Mouse (Mus musculus): ENCODE results near the gene Lmntd1. TPM values are rescaled to one million over a fixed set of nuclear protein-coding genes. Genes with fewer than 3 reads are reported as not detected.

Lmntd1 gene
- polyA plus RNA-seq, 1 experiment, result not detected

- TF ChIP-seq POLR2A (IDR thresholded peaks at IDR 0.05; ENCODE audit: insufficient read depth, low read depth, low read length), result no peak
- no peak for TF ChIP-seq CTCF (IDR thresholded peaks at IDR 0.05; ENCODE audit: insufficient read depth, low read depth, low read length)
- 97% methylated on average over 1 of the region's 1 CpGs for WGBS
- H3K27ac ChIP-seq (ENCODE audit: insufficient read depth, low read depth, low read length), result no peak overlapping the region
Observed at GRCm38 (mm10) chr6:145424156-145424555, 190.0 kb downstream of the Lmntd1 start.

GRCm38 (mm10) chr6:145423484-145423883, 190.6 kb downstream of the Lmntd1 start:
- Histone ChIP-seq H3K4me1 (ENCODE audit: control insufficient read depth, insufficient read depth, low read length) (peaks cover 5% of the 10 kb centered on the region), H3K4me3 (ENCODE audit: insufficient read depth, low read depth, low read length) (no peak overlapping the region), H3K27ac (ENCODE audit: insufficient read depth, low read depth, low read length) (no peak overlapping the region)
- TF ChIP-seq POLR2A (IDR thresholded peaks at IDR 0.05; ENCODE audit: insufficient read depth, low read depth, low read length) (no peak), CTCF (IDR thresholded peaks at IDR 0.05; ENCODE audit: insufficient read depth, low read depth, low read length) (no peak)
- WGBS, result 68% methylated on average over 12 of the region's 12 CpGs

More at GRCm38 (mm10) chr6:145424156-145424555, 190.0 kb downstream of the Lmntd1 start:
- Histone ChIP-seq H3K4me1 (ENCODE audit: control insufficient read depth, insufficient read depth, low read length) (peaks cover 5% of the 10 kb centered on the region), H3K4me3 (ENCODE audit: insufficient read depth, low read depth, low read length) (no peak overlapping the region)

- Histone ChIP-seq H3K4me3 (ENCODE audit: insufficient read depth, low read depth, low read length) (no peak overlapping the region), H3K27ac (ENCODE audit: insufficient read depth, low read depth, low read length) (no peak overlapping the region), H3K4me1 (ENCODE audit: control insufficient read depth, insufficient read depth, low read length) (peaks cover 5% of the 10 kb centered on the region)
- TF ChIP-seq CTCF (IDR thresholded peaks at IDR 0.05; ENCODE audit: insufficient read depth, low read depth, low read length), result no peak
- no peak for TF ChIP-seq POLR2A (IDR thresholded peaks at IDR 0.05; ENCODE audit: insufficient read depth, low read depth, low read length)
- 92% methylated on average over 9 of the region's 9 CpGs for WGBS
Observed at GRCm38 (mm10) chr6:145421666-145422065, 192.5 kb downstream of the Lmntd1 start.

GRCm38 (mm10) chr6:145420407-145420806, 193.7 kb downstream of the Lmntd1 start:
- WGBS, result 74% methylated on average over 4 of the region's 4 CpGs
- TF ChIP-seq POLR2A (IDR thresholded peaks at IDR 0.05; ENCODE audit: insufficient read depth, low read depth, low read length), result no peak
- peak; percentile 31; the same call in 1 of the 2 replicates for TF ChIP-seq CTCF (IDR thresholded peaks at IDR 0.05; ENCODE audit: insufficient read depth, low read depth, low read length)

GRCm38 (mm10) chr6:145418856-145419255, 195.3 kb downstream of the Lmntd1 start:
- WGBS, result 97% methylated on average over 5 of the region's 5 CpGs
- H3K4me1 ChIP-seq (ENCODE audit: control insufficient read depth, insufficient read depth, low read length), result peaks cover 3% of the 10 kb centered on the region
- TF ChIP-seq CTCF (IDR thresholded peaks at IDR 0.05; ENCODE audit: insufficient read depth, low read depth, low read length) (no peak), POLR2A (IDR thresholded peaks at IDR 0.05; ENCODE audit: insufficient read depth, low read depth, low read length) (no peak)
- H3K4me3 ChIP-seq (ENCODE audit: insufficient read depth, low read depth, low read length), result no peak overlapping the region
- H3K27ac ChIP-seq (ENCODE audit: insufficient read depth, low read depth, low read length), result no peak overlapping the region

More at GRCm38 (mm10) chr6:145420407-145420806, 193.7 kb downstream of the Lmntd1 start:
- no peak overlapping the region for H3K4me3 ChIP-seq (ENCODE audit: insufficient read depth, low read depth, low read length)
- H3K4me1 ChIP-seq (ENCODE audit: control insufficient read depth, insufficient read depth, low read length), result peaks cover 3% of the 10 kb centered on the region
- H3K27ac ChIP-seq (ENCODE audit: insufficient read depth, low read depth, low read length), result no peak overlapping the region

- WGBS, result 88% methylated on average over 8 of the region's 8 CpGs
- TF ChIP-seq CTCF (IDR thresholded peaks at IDR 0.05; ENCODE audit: insufficient read depth, low read depth, low read length) (no peak), POLR2A (IDR thresholded peaks at IDR 0.05; ENCODE audit: insufficient read depth, low read depth, low read length) (no peak)
- H3K4me3 ChIP-seq (ENCODE audit: insufficient read depth, low read depth, low read length), result no peak overlapping the region
- H3K27ac ChIP-seq (ENCODE audit: insufficient read depth, low read depth, low read length), result no peak overlapping the region
- no peaks in the 10 kb centered on the region for H3K4me1 ChIP-seq (ENCODE audit: control insufficient read depth, insufficient read depth, low read length)
Observed at GRCm38 (mm10) chr6:145417720-145418440, 196.2 kb downstream of the Lmntd1 start.

GRCm38 (mm10) chr6:145417014-145417719, 197.0 kb downstream of the Lmntd1 start:
- no peaks in the 10 kb centered on the region for H3K4me1 ChIP-seq (ENCODE audit: control insufficient read depth, insufficient read depth, low read length)
- peak; percentile 69 for TF ChIP-seq CTCF (IDR thresholded peaks at IDR 0.05; ENCODE audit: insufficient read depth, low read depth, low read length)
- TF ChIP-seq POLR2A (IDR thresholded peaks at IDR 0.05; ENCODE audit: insufficient read depth, low read depth, low read length), result no peak
- H3K4me3 ChIP-seq (ENCODE audit: insufficient read depth, low read depth, low read length), result no peak overlapping the region
- H3K27ac ChIP-seq (ENCODE audit: insufficient read depth, low read depth, low read length), result no peak overlapping the region
- 74% methylated on average over 16 of the region's 16 CpGs for WGBS

GRCm38 (mm10) chr6:145404369-145405051, 209.6 kb downstream of the Lmntd1 start:
- Histone ChIP-seq H3K4me1 (ENCODE audit: control insufficient read depth, insufficient read depth, low read length) (no peaks in the 10 kb centered on the region), H3K4me3 (ENCODE audit: insufficient read depth, low read depth, low read length) (no peak overlapping the region), H3K27ac (ENCODE audit: insufficient read depth, low read depth, low read length) (no peak overlapping the region)
- TF ChIP-seq CTCF (IDR thresholded peaks at IDR 0.05; ENCODE audit: insufficient read depth, low read depth, low read length), result no peak
- no peak for TF ChIP-seq POLR2A (IDR thresholded peaks at IDR 0.05; ENCODE audit: insufficient read depth, low read depth, low read length)
- WGBS, result 84% methylated on average over 10 of the region's 10 CpGs

Measured in olfactory bulb, adult 2 months (tissue).